Mouse (Mus musculus) erythroblast, embryonic 14.5 days (primary cell): ENCODE measurements around the gene Ass1. TPM values are rescaled to one million over a fixed set of nuclear protein-coding genes. Genes with fewer than 3 reads are reported as not detected.

Source experiments
- H3K27me3 ChIP-seq: 2 replicates; pipeline ENCODE4 v1.6.1; 2012; ENCODE audit warnings: inconsistent platforms; ENCODE audit not compliant: control insufficient read depth
- H3K36me3 ChIP-seq: 2 replicates; pipeline ENCODE4 v1.6.1; 2012; ENCODE audit warnings: mild to moderate bottlenecking, inconsistent platforms; ENCODE audit not compliant: control insufficient read depth
- H3K4me1 ChIP-seq: 2 replicates; pipeline ENCODE4 v1.6.1; 2012; ENCODE audit warnings: inconsistent platforms; ENCODE audit not compliant: control insufficient read depth
- H3K4me3 ChIP-seq: replicated peaks from 2 replicates; pipeline ENCODE3; 2012; ENCODE audit warnings: moderate library complexity, mild to moderate bottlenecking, inconsistent platforms
- H3K9me3 ChIP-seq: 2 replicates; pipeline ENCODE4 v1.6.1; 2012; ENCODE audit warnings: low read length, inconsistent platforms, mixed read lengths; ENCODE audit not compliant: control insufficient read depth
- GATA1 ChIP-seq: IDR thresholded peaks from 2 replicates; pipeline ENCODE4 v1.6.1; 2012; ENCODE audit warnings: low read length, inconsistent platforms, mixed read lengths
- TAL1 ChIP-seq: IDR thresholded peaks from 3 replicates; pipeline ENCODE4 v1.6.1; 2012; ENCODE audit warnings: low read length, inconsistent platforms, mixed read lengths
- polyA plus RNA-seq: library from polyadenylated mRNA; stranded (reverse); fragments of >175 nt; gene quantifications from 2 replicates; pipeline ENCODE4 v1.2.3, GENCODE M21; 2012

The Ass1 gene
- polyA plus RNA-seq, 1 experiment: 0.04 TPM

- no peaks in the 10 kb centered on the region for H3K4me1 ChIP-seq
- H3K4me3 ChIP-seq: no peak overlapping the region
- H3K36me3 ChIP-seq: peaks cover 12% of the 10 kb centered on the region; the same call in 1 of the 2 replicates
- H3K9me3 ChIP-seq: no peaks in the 10 kb centered on the region
- no peak for TF ChIP-seq TAL1
- TF ChIP-seq GATA1: no peak
- H3K27me3 ChIP-seq: no peaks in the 10 kb centered on the region
Measured at GRCm38 (mm10) chr2:31493243-31493642, 23.2 kb downstream of the Ass1 start.

- H3K4me1 ChIP-seq: no peaks in the 10 kb centered on the region
- TF ChIP-seq GATA1 (no peak), TAL1 (no peak)
- H3K4me3 ChIP-seq: no peak overlapping the region
- H3K36me3 ChIP-seq: peaks cover 12% of the 10 kb centered on the region; the same call in 1 of the 2 replicates
- H3K27me3 ChIP-seq: no peaks in the 10 kb centered on the region
- H3K9me3 ChIP-seq: no peaks in the 10 kb centered on the region
Measured at GRCm38 (mm10) chr2:31494315-31494714, 24.3 kb downstream of the Ass1 start.

- Histone ChIP-seq H3K4me3 (no peak overlapping the region), H3K27me3 (no peaks in the 10 kb centered on the region), H3K36me3 (peaks cover 12% of the 10 kb centered on the region; the same call in 1 of the 2 replicates), H3K9me3 (no peaks in the 10 kb centered on the region), H3K4me1 (no peaks in the 10 kb centered on the region)
- TF ChIP-seq TAL1 (no peak), GATA1 (no peak)
Measured at GRCm38 (mm10) chr2:31495046-31495476, 25.1 kb downstream of the Ass1 start.

GRCm38 (mm10) chr2:31496141-31496540, 26.1 kb downstream of the Ass1 start:
- Histone ChIP-seq H3K27me3 (no peaks in the 10 kb centered on the region), H3K36me3 (peaks cover 13% of the 10 kb centered on the region; the same call in 1 of the 2 replicates), H3K4me1 (no peaks in the 10 kb centered on the region), H3K4me3 (no peak overlapping the region), H3K9me3 (no peaks in the 10 kb centered on the region)
- TF ChIP-seq GATA1: no peak
- TF ChIP-seq TAL1: no peak

GRCm38 (mm10) chr2:31497113-31497512, 27.1 kb downstream of the Ass1 start:
- Histone ChIP-seq H3K4me1 (no peaks in the 10 kb centered on the region), H3K36me3 (peaks cover 13% of the 10 kb centered on the region; the same call in 1 of the 2 replicates), H3K4me3 (no peak overlapping the region), H3K9me3 (no peaks in the 10 kb centered on the region), H3K27me3 (no peaks in the 10 kb centered on the region)
- TF ChIP-seq GATA1 (no peak), TAL1 (no peak)

- peaks cover 11% of the 10 kb centered on the region; the same call in 1 of the 2 replicates for H3K36me3 ChIP-seq
- no peaks in the 10 kb centered on the region for H3K4me1 ChIP-seq
- TF ChIP-seq TAL1: no peak
- no peak for TF ChIP-seq GATA1
- H3K9me3 ChIP-seq: no peaks in the 10 kb centered on the region
- no peaks in the 10 kb centered on the region for H3K27me3 ChIP-seq
- H3K4me3 ChIP-seq: no peak overlapping the region
Measured at GRCm38 (mm10) chr2:31497635-31498034, 27.6 kb downstream of the Ass1 start.

- TF ChIP-seq GATA1 (no peak), TAL1 (no peak)
- Histone ChIP-seq H3K36me3 (peaks cover 15% of the 10 kb centered on the region; the same call in 1 of the 2 replicates), H3K4me3 (no peak overlapping the region), H3K27me3 (no peaks in the 10 kb centered on the region), H3K9me3 (no peaks in the 10 kb centered on the region), H3K4me1 (no peaks in the 10 kb centered on the region)
Measured at GRCm38 (mm10) chr2:31499327-31500291, 29.6 kb downstream of the Ass1 start.

- TF ChIP-seq TAL1: no peak
- no peak for TF ChIP-seq GATA1
- Histone ChIP-seq H3K36me3 (peaks cover 15% of the 10 kb centered on the region; the same call in 1 of the 2 replicates), H3K27me3 (no peaks in the 10 kb centered on the region), H3K4me1 (no peaks in the 10 kb centered on the region), H3K9me3 (no peaks in the 10 kb centered on the region), H3K4me3 (no peak overlapping the region)
Measured at GRCm38 (mm10) chr2:31500292-31501204, 30.5 kb downstream of the Ass1 start.
